Mouse (Mus musculus) gastrocnemius, postnatal 4 days (tissue): ENCODE measurements around the gene Tbx1. TPM values are rescaled to one million over a fixed set of nuclear protein-coding genes. Genes with fewer than 3 reads are reported as not detected.
"Not testable (repeated sequence)": the region's sequence is repeated elsewhere in the genome, so short reads cannot be mapped to it uniquely, and the experiment has no call there.

ENCODE experiments used
- DNase-seq, 2 experiments: peaks; one replicate each; pipeline ENCODE4 v3.0.0; 2021 to 2022; ENCODE audit warnings: low spot score in 2 of 2, mixed read lengths in 2 of 2
- total RNA-seq, 2 experiments: library from RNA; stranded (reverse); gene quantifications; 2 replicates each; pipeline ENCODE4 v1.2.3; 2021

The Tbx1 gene
- total RNA-seq, 2 experiments from 2014 or later = 3.9 to 10.8 TPM

GRCm38 (mm10) chr16:18555235-18555935 is 35.1 kb downstream of the Tbx1 start:
- DNase-seq = peak; percentile 43 to 62

- DNase-seq = no peak
These were observed 35.8 kb downstream of the Tbx1 start for GRCm38 (mm10) chr16:18554721-18555120.

- DNase-seq = no peak
These were observed 38.3 kb downstream of the Tbx1 start for GRCm38 (mm10) chr16:18552106-18552710.

GRCm38 (mm10) chr16:18551604-18552003 is 38.9 kb downstream of the Tbx1 start:
- DNase-seq = no peak

GRCm38 (mm10) chr16:18547891-18548290 is 42.6 kb downstream of the Tbx1 start:
- no peak for DNase-seq

GRCm38 (mm10) chr16:18543151-18543829 is 47.2 kb downstream of the Tbx1 start:
- no peak for DNase-seq

GRCm38 (mm10) chr16:18539281-18539680 is 51.2 kb downstream of the Tbx1 start:
- DNase-seq = no peak

GRCm38 (mm10) chr16:18537407-18537990 is 53.0 kb downstream of the Tbx1 start:
- DNase-seq = no peak

GRCm38 (mm10) chr16:18533061-18533460 is 57.4 kb downstream of the Tbx1 start:
- not testable (repeated sequence) for DNase-seq

Other genes starting within 250 kb of the Tbx1 start
- gene Tango2, start 242.6 kb downstream of the Tbx1 start, total RNA-seq = 10 to 100 TPM; 18.7 to 18.8 TPM
- gene Arvcf, start 242.5 kb downstream of the Tbx1 start, total RNA-seq = 10 to 100 TPM; 34.6 to 36.9 TPM
- gene Txnrd2, start 164.3 kb downstream of the Tbx1 start, total RNA-seq = 10 to 100 TPM; 10.1 to 14.9 TPM
- gene Comt, start 163.8 kb downstream of the Tbx1 start, total RNA-seq = 10 to 100 TPM; 52.9 to 62.8 TPM
- 1 to 10 TPM; 4.5 to 6.0 TPM for gene Gnb1l, start 92.0 kb downstream of the Tbx1 start, total RNA-seq
- 1 to 10 TPM; 6.7 to 6.8 TPM for gene Rtl10, start 91.8 kb downstream of the Tbx1 start, total RNA-seq
- under 1 TPM in 1 of 2 experiments, not detected in 1; 0.27 TPM for gene Gp1bb, start 31.7 kb upstream of the Tbx1 start, total RNA-seq
- gene Gm49601, start 35.8 kb upstream of the Tbx1 start, total RNA-seq = 1 to 10 TPM; 2.2 to 3.6 TPM
- gene Sept5, start 39.3 kb upstream of the Tbx1 start, total RNA-seq = 10 to 100 TPM; 11.3 to 12.9 TPM
- gene Cldn5, start 186.2 kb upstream of the Tbx1 start, total RNA-seq = 10 to 100 TPM; 47.8 to 59.5 TPM
- 10 to 100 TPM; 55.4 to 68.1 TPM for gene Ufd1, start 221.1 kb upstream of the Tbx1 start, total RNA-seq
- 10 to 100 TPM in 1 of 2 experiments, 1 to 10 TPM in 1; 9.5 to 10.5 TPM for gene Cdc45, start 221.3 kb upstream of the Tbx1 start, total RNA-seq
- 10 to 100 TPM; 14.9 to 15.9 TPM for gene 2510002D24Rik, start 245.9 kb upstream of the Tbx1 start, total RNA-seq
- gene Gm28539, start 245.9 kb upstream of the Tbx1 start, total RNA-seq = 1 to 10 TPM; 4.2 TPM